Mouse (Mus musculus) hindbrain, embryonic 16.5 days (tissue): ENCODE data around the gene P4ha2. TPM values are rescaled to one million over a fixed set of nuclear protein-coding genes. Genes with fewer than 3 reads are reported as not detected.
"Not testable (repeated sequence)": the region's sequence is repeated elsewhere in the genome, so short reads cannot be mapped to it uniquely, and the experiment has no call there.

Experiments used
- ATAC-seq: fragments of 200-750 bp; cut with Nextera tagmentation; 2 replicates; pipeline ENCODE4 v1.8.0; 2017; ENCODE audit warnings: moderate TSS enrichment, moderate library complexity
- H3K27ac ChIP-seq: fragments of 300-500 bp; sonication (generic); 2 replicates; pipeline ENCODE4 v1.5.1; 2014; ENCODE audit warnings: low read depth, mild to moderate bottlenecking, control low read depth, low read length, moderate library complexity
- H3K27me3 ChIP-seq: fragments of 300-500 bp; sonication (generic); replicated peaks from 2 replicates; pipeline ENCODE4 v1.6.1; 2014; ENCODE audit warnings: low read length; ENCODE audit not compliant: control insufficient read depth, insufficient read depth
- H3K36me3 ChIP-seq: fragments of 300-500 bp; sonication (generic); 2 replicates; pipeline ENCODE4 v1.6.1; 2014; ENCODE audit warnings: mild to moderate bottlenecking, low read length, moderate library complexity, mixed read lengths; ENCODE audit not compliant: control insufficient read depth, insufficient read depth
- H3K4me1 ChIP-seq: fragments of 300-500 bp; sonication (generic); 2 replicates; pipeline ENCODE4 v1.6.1; 2014; ENCODE audit warnings: low read depth, low read length; ENCODE audit not compliant: control insufficient read depth, insufficient read depth
- H3K4me2 ChIP-seq: fragments of 300-500 bp; sonication (generic); 2 replicates; pipeline ENCODE4 v1.6.1; 2014; ENCODE audit warnings: mild to moderate bottlenecking, low read length, control low read depth, moderate library complexity
- H3K4me3 ChIP-seq: fragments of 300-500 bp; sonication (generic); 2 replicates; pipeline ENCODE4 v1.5.1; 2014; ENCODE audit warnings: mild to moderate bottlenecking, low read length, control low read depth, moderate library complexity
- H3K9ac ChIP-seq: fragments of 300-500 bp; sonication (generic); 2 replicates; pipeline ENCODE4 v1.6.1; 2014; ENCODE audit warnings: low read depth, mild to moderate bottlenecking, control low read depth, low read length, moderate library complexity
- H3K9me3 ChIP-seq: fragments of 300-500 bp; sonication (generic); 2 replicates; pipeline ENCODE4 v1.6.1; 2014; ENCODE audit warnings: mild to moderate bottlenecking, low read length, moderate library complexity; ENCODE audit not compliant: control insufficient read depth
- WGBS: fragments of 180-500 bp; shearing (Covaris S2); extraction: QIAGEN DNeasy Blood & Tissue Kit; methylation state at CpG from one replicate; pipeline ENCODE4 v1.1.7; 2014; 5-methylcytosine and 5-hydroxymethylcytosine counted together
- polyA plus RNA-seq: library from polyadenylated mRNA; unstranded; fragments of >200 nt; fragmentation: Nextera tagmentation; extraction: Ambion mirVana; gene quantifications from 2 replicates; pipeline ENCODE4 v1.2.1, GENCODE M21; 2015

P4ha2 gene
- polyA plus RNA-seq, 1 experiment from 2014 or later = 12.3 TPM

DNA sequence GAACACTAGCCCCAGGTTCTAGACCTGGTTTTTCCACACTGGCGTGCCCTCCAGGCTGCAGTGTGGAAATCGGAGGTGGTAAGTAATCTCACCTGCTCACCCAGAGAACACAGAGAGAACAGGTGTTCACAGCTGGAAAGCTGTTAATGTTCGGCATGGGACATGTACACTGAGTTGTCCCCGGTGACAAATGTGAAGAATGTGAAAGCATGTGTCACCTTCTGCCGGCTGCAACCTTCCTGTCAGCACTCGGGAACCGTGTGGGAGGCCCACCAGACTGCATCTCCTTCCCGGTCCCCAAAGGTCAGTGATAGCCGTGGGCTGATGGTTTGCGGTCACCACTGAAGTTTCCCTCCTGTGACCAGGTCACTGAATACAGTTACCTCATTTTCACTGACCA, 32.4 kb downstream of the P4ha2 start:
- H3K36me3 ChIP-seq = no peaks in the 10 kb centered on the region
- H3K27me3 ChIP-seq = no peaks in the 10 kb centered on the region
- WGBS = 79% methylated on average over 10 of the region's 10 CpGs
- no peak overlapping the region for H3K4me3 ChIP-seq
- H3K4me2 ChIP-seq = no peak overlapping the region
- no peak overlapping the region for H3K27ac ChIP-seq
- ATAC-seq = no peak
- no peak overlapping the region for H3K9ac ChIP-seq
- H3K9me3 ChIP-seq = no peaks in the 10 kb centered on the region
- H3K4me1 ChIP-seq = peaks cover 2% of the 10 kb centered on the region

DNA sequence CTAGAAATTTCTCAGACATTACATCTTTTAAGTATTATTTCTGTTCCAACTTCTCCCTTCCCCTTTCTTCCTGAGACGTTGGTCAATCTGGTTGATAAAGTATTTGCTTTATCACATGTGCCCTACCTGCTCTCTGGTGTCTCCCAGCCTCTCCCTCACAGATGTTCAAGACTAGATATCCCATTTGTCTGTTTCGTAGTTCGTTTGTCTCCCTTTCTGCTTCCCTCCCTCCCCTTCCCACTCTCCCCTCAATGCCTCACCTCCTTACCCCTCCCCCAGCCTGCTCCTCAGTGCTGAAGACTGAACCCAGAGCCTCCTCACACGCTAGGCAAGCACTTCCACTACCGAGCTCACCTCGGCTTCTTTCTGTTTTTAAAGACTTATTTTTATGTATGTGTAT, 35.0 kb downstream of the P4ha2 start:
- H3K27ac ChIP-seq = no peak overlapping the region
- no peak for ATAC-seq
- WGBS = 73% methylated on average over 6 of the region's 6 CpGs
- H3K9ac ChIP-seq = no peak overlapping the region
- H3K4me1 ChIP-seq = no peaks in the 10 kb centered on the region
- no peak overlapping the region for H3K4me2 ChIP-seq
- no peak overlapping the region for H3K4me3 ChIP-seq
- no peaks in the 10 kb centered on the region for H3K36me3 ChIP-seq
- no peaks in the 10 kb centered on the region for H3K27me3 ChIP-seq
- H3K9me3 ChIP-seq = no peaks in the 10 kb centered on the region

DNA sequence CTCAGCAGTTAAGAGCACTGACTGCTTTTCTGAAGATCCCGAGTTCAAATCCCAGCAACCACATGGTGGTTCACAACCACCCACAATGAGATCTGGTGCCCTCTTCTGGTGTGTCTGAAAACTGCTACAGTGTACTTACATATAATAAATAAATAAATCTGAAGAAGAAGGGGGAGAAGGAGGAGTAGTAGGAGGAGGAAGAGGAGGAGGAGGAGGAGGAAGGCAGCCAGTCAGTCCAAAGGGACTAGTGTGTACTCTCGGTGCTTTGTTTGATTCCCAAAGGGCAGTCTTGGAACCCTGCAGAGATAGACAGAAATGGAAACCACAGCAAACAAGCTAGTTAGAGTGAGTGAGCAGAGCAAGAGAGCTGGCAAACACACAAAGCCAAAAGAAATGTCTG, 40.3 kb downstream of the P4ha2 start:
- H3K4me1 ChIP-seq, H3K9me3 ChIP-seq, H3K4me2 ChIP-seq, H3K36me3 ChIP-seq, H3K27me3 ChIP-seq, H3K4me3 ChIP-seq, ATAC-seq, H3K9ac ChIP-seq, H3K27ac ChIP-seq: not testable (repeated sequence)
- WGBS = 38% methylated on average over 2 of the region's 2 CpGs

DNA sequence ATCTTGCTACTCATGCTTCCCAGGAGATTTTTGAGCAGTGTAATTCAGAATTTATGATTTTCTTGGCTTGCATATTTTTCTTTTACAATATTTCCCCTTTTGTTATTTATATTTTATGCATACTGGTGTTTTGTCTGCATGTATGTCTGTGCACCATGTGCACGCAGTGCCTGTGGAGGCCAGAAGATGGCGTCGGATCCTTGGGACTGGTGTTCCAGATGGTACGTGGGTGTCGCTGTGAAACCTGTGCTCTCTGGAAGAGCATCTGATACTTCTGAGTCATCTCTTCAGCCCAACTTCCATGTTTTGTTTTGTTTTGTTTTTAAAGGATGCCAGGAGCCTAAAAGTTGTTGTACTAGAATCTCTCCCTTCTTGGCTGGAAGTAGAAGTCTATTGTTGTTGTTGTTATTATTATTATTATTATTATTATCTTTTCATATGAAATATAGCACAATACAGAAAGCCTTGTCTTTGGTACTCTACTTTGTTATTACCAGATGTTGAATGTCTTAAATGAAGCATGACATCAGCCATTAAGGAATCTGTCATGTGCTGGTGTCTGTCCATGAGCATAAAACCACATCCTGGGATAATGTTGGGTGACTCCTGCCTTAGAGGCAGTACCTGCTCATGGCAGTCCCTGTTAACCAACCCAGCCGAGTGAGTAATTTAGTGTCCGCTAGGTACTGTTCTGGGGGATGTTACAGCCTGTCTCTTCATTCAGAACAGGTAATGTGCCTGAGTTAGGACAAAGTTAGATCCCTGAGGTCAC, 41.5 kb downstream of the P4ha2 start:
- WGBS = 88% methylated on average over 7 of the region's 7 CpGs
- ATAC-seq = no peak
- no peaks in the 10 kb centered on the region for H3K36me3 ChIP-seq

DNA sequence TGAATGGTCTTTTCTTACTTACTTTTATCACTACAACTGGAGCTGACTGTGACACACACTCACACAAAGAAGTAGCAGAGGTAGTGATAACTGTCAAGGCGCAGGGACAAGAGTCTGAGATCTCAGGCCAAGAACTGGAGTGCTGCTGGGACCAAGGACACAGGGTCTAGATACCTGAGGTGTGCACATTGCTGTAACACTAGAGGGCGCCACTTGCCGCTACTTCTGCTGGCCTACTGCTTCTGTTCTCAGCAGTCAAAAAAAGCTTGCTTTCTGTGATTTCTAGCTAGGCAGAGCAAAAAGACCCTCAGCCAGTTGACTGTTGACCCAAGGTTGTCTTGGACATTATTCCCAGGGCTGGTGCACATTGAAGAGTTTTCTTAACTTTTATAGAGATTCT, 45.0 kb downstream of the P4ha2 start:
- Histone ChIP-seq H3K4me2 (no peak overlapping the region), H3K36me3 (no peaks in the 10 kb centered on the region), H3K9ac (no peak overlapping the region), H3K4me3 (no peak overlapping the region), H3K9me3 (no peaks in the 10 kb centered on the region), H3K27ac (no peak overlapping the region), H3K4me1 (no peaks in the 10 kb centered on the region), H3K27me3 (no peaks in the 10 kb centered on the region)
- WGBS = 28% methylated on average over 3 of the region's 3 CpGs
- no peak for ATAC-seq

More for the DNA sequence above, 41.5 kb downstream of the P4ha2 start:
- no peak overlapping the region for H3K4me2 ChIP-seq
- no peak overlapping the region for H3K4me3 ChIP-seq
- no peaks in the 10 kb centered on the region for H3K9me3 ChIP-seq
- H3K27me3 ChIP-seq = no peaks in the 10 kb centered on the region
- no peak overlapping the region for H3K27ac ChIP-seq
- no peak overlapping the region for H3K9ac ChIP-seq
- no peaks in the 10 kb centered on the region for H3K4me1 ChIP-seq

DNA sequence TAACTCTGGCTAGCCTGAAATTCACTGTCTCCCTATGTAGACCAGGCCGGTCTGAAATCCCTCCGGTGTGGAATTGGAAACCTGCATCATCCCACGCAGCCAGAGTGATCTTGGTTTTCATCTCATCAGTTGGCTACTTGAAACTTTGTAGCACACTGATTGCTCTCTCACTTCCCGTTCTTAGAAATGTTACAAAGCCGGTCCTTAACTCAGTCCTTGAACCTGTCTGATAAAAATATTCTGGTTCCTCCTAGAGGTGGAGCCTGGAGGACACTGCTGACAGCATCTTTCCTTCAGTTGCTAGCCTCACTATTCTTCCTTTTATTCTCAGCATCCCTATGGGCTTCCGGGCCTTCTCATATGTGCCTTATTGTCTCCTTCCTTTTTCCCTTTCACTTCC, 46.1 kb downstream of the P4ha2 start:
- 73% methylated on average over 6 of the region's 6 CpGs for WGBS
- Histone ChIP-seq H3K9ac (no peak overlapping the region), H3K9me3 (no peaks in the 10 kb centered on the region), H3K4me2 (no peak overlapping the region), H3K36me3 (no peaks in the 10 kb centered on the region), H3K27ac (no peak overlapping the region), H3K4me3 (no peak overlapping the region), H3K4me1 (no peaks in the 10 kb centered on the region), H3K27me3 (no peaks in the 10 kb centered on the region)
- no peak for ATAC-seq

DNA sequence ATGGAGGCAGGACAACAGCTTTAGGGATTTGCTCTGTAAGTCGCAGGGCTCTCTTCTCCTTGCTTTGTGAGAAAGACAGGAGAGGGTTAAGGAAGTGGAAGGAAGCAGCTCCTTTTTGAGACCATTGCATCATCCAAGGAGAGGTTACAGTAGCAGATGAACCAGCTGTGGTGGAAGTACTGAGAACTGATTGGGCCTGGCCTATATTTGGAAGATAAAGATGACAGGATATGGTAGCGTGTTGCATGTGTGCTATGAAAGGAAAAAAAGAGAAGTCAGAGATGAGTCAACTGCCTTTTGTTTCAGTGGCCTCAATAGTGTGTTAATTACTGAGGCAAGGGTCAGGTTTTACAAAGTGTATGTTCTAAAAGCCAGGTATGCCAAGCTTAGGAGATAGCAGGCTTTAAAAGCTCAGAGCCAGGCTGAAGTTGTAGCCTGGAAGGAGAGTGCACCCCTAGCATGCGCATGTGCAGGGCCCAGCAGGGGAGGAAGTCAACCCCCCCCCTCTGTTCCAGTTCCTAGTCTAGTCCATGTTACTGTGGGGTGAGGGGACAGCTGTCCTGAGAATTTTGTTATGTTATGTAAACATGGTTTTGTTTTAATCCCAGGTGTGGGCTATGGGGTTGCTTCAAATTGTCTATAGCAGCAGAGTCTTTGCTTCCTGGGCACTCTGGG, 50.0 kb downstream of the P4ha2 start:
- no peak overlapping the region for H3K4me3 ChIP-seq
- 93% methylated on average over 3 of the region's 3 CpGs for WGBS
- ATAC-seq = no peak
- H3K36me3 ChIP-seq = no peaks in the 10 kb centered on the region
- H3K4me1 ChIP-seq = no peaks in the 10 kb centered on the region
- no peak overlapping the region for H3K4me2 ChIP-seq
- no peaks in the 10 kb centered on the region for H3K27me3 ChIP-seq
- H3K27ac ChIP-seq = no peak overlapping the region
- H3K9me3 ChIP-seq = no peaks in the 10 kb centered on the region
- H3K9ac ChIP-seq = no peak overlapping the region

DNA sequence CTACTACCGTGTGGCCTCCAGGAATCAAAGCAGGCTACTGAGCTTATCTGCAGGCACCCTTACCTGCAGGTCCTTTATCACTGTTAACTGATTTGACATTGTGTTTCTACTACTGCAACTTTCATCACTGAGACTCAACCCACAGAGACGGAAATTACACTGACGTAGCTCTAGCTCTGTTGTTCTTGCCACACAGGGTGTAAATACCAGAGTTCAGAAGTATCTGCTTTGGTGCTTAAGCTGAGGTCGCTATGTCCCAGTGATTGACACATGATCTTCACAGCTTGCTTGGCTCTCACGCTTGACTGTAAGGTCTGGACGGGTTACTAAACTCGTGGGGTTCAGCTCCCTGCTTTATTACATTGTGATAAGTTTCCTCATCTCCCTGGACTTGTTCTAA, 51.2 kb downstream of the P4ha2 start:
- H3K27me3 ChIP-seq = no peaks in the 10 kb centered on the region

DNA sequence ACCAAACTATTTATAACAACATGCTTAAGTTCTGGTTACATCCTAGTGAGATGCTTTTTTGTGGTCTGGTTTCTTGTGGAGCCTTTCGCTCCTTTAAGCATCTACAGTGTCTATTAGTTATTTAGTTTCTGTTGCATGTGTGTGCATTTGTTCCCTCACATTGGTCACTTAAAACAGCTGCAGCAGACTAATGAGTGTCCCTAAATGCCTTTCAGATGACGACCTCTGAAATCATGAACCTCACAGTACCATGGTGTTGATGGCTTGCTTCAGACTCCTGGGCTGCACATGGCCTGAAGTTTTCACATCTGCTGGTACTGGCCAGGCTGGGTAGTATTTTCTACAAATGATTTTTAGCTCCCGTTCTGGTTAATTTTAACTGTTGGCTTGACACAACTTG, 53.1 kb downstream of the P4ha2 start:
- H3K4me2 ChIP-seq = no peak overlapping the region
- no peaks in the 10 kb centered on the region for H3K9me3 ChIP-seq
- no peak overlapping the region for H3K4me3 ChIP-seq
- no peaks in the 10 kb centered on the region for H3K36me3 ChIP-seq
- H3K27ac ChIP-seq = no peak overlapping the region
- no peak overlapping the region for H3K9ac ChIP-seq
- WGBS = 91% methylated on average over 3 of the region's 3 CpGs
- H3K4me1 ChIP-seq = no peaks in the 10 kb centered on the region
- H3K27me3 ChIP-seq = no peaks in the 10 kb centered on the region
- no peak for ATAC-seq

More for the DNA sequence above, 51.2 kb downstream of the P4ha2 start:
- Histone ChIP-seq H3K4me2 (no peak overlapping the region), H3K9ac (no peak overlapping the region), H3K4me1 (no peaks in the 10 kb centered on the region), H3K27ac (no peak overlapping the region), H3K9me3 (no peaks in the 10 kb centered on the region), H3K4me3 (no peak overlapping the region), H3K36me3 (no peaks in the 10 kb centered on the region)
- ATAC-seq = no peak
- 67% methylated on average over 7 of the region's 7 CpGs for WGBS
